Mouse (Mus musculus) neural tube, embryonic 12.5 days (tissue): ENCODE measurements around the gene Rassf8. TPM values are rescaled to one million over a fixed set of nuclear protein-coding genes. Genes with fewer than 3 reads are reported as not detected.
A peak's percentile ranks its signal among the peaks of the same experiment; 100 is the strongest.

Experiments used
- ATAC-seq: fragments of 200-750 bp; cut with Nextera tagmentation; 2 replicates; pipeline ENCODE4 v1.8.0; 2017; ENCODE audit warnings: low read depth, mild to moderate bottlenecking, moderate TSS enrichment, moderate library complexity; ENCODE audit not compliant: low FRiP score
- H3K27ac ChIP-seq: fragments of 300-500 bp; sonication (generic); 2 replicates; pipeline ENCODE4 v1.5.1; 2016
- H3K27me3 ChIP-seq: fragments of 300-500 bp; sonication (generic); replicated peaks from 2 replicates; pipeline ENCODE4 v1.6.1; 2016; ENCODE audit warnings: mild to moderate bottlenecking
- H3K36me3 ChIP-seq: fragments of 300-500 bp; sonication (generic); 2 replicates; pipeline ENCODE4 v1.6.1; 2016; ENCODE audit warnings: mild to moderate bottlenecking
- H3K4me1 ChIP-seq: fragments of 300-500 bp; sonication (generic); 2 replicates; pipeline ENCODE4 v1.6.1; 2016
- H3K4me2 ChIP-seq: fragments of 300-500 bp; sonication (generic); replicated peaks from 2 replicates; pipeline ENCODE4 v1.6.1; 2016; ENCODE audit warnings: mild to moderate bottlenecking
- H3K4me3 ChIP-seq: fragments of 300-500 bp; sonication (generic); 2 replicates; pipeline ENCODE4 v1.5.1; 2016
- H3K9ac ChIP-seq: fragments of 300-500 bp; sonication (generic); 2 replicates; pipeline ENCODE4 v1.6.1; 2016; ENCODE audit warnings: mild to moderate bottlenecking
- H3K9me3 ChIP-seq: fragments of 300-500 bp; sonication (generic); 2 replicates; pipeline ENCODE4 v1.6.1; 2016; ENCODE audit warnings: mild to moderate bottlenecking
- WGBS: fragments of 180-500 bp; shearing (Covaris S2); methylation state at CpG from one replicate; pipeline ENCODE4 v1.1.7; 2016; 5-methylcytosine and 5-hydroxymethylcytosine counted together
- polyA plus RNA-seq: library from polyadenylated mRNA; unstranded; fragments of >200 nt; fragmentation: Nextera tagmentation; extraction: Ambion mirVana; gene quantifications from 2 replicates; pipeline ENCODE4 v1.2.1, GENCODE M21; 2016

Rassf8 gene
- 3.6 and 4.2 TPM in 2 replicates for polyA plus RNA-seq

DNA sequence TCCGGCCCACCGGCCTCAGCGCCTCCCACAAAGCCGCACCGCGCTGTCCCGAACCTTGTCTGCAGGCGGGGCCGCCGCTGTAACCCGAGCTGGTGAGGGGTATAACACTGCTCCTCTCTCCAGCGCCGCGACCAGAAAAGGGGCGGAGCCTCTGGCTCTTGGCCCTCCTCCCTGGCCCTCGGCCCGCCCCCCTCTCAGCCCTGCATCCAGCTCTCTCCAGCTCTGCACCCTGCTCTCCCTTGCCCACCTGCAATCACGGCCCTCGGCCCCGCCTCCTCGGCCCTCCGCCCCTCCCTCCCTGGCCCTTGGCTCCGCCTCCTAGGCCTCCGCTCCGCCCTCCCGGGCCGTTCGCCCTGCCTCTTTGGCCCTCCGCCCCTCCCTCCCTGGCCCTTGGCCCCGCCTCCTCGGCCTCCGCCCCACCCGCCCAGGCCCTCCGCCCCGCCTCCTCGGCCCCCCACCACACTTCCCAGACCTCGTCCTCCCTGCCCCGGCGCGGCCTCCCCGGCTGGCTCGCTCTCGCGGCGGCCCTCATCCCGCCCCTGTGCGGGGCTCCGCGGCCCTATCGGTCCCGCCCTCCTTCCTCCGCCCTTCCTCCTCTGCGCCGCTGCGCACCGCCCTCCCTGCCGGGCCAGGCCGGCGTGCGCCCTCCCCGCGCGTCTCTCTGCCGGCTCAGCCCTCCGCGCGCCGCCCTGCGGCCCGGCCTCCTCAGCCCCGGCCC lies at the start of gene Rassf8:
TSS of gene Rassf8 (plus strand) at position 617 of the 718 bp plus-strand sequence.
- no peaks in the 10 kb centered on the region for H3K9me3 ChIP-seq
- peak within 1 kb of the TSS; percentile 76 for H3K4me3 ChIP-seq
- peaks cover 8% of the 10 kb centered on the region; the same call in 1 of the 2 replicates for H3K4me1 ChIP-seq
- H3K9ac ChIP-seq, result peak within 1 kb of the TSS; percentile 81
- H3K27ac ChIP-seq, result peak within 1 kb of the TSS; percentile 38
- H3K36me3 ChIP-seq, result no peaks in the 10 kb centered on the region
- under 1% methylated on average over 53 of the region's 71 CpGs for WGBS
- peak; percentile 96 for ATAC-seq
- no peaks in the 10 kb centered on the region for H3K27me3 ChIP-seq
- peak within 1 kb of the TSS; percentile 76 for H3K4me2 ChIP-seq

- Histone ChIP-seq H3K27me3 (no peaks in the 10 kb centered on the region), H3K9me3 (no peaks in the 10 kb centered on the region), H3K4me1 (no peaks in the 10 kb centered on the region), H3K27ac (no peak overlapping the region), H3K4me3 (no peak overlapping the region), H3K9ac (no peak overlapping the region), H3K4me2 (no peak overlapping the region), H3K36me3 (no peaks in the 10 kb centered on the region)
- WGBS, result 34% methylated on average over 8 of the region's 8 CpGs
- no peak for ATAC-seq
Observed at GRCm38 (mm10) chr6:145701021-145701540, 45.5 kb upstream of the Rassf8 start.

DNA sequence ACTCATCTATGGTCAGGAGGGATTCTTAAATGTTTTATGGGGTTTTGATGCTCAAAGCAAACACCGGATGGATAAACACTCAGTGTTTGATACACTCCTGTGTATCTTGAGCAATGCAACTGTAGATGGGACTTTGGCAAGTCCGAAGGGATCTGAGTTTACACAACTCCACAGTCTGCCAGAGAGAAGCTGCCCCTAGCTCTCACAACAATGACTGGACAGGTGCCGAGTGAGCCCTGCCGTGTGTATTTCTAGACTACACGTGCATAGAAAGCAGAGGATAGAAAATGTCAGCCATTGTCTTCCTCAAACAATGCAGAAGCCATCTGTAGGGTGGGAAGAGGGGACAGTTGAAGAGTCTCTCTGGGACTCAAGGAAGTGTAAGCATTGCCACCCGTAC lies 42.9 kb upstream of the Rassf8 start:
- Histone ChIP-seq H3K36me3 (no peaks in the 10 kb centered on the region), H3K4me2 (no peak overlapping the region), H3K4me3 (no peak overlapping the region), H3K27ac (no peak overlapping the region), H3K27me3 (no peaks in the 10 kb centered on the region), H3K9me3 (no peaks in the 10 kb centered on the region), H3K9ac (no peak overlapping the region), H3K4me1 (no peaks in the 10 kb centered on the region)
- 82% methylated on average over 6 of the region's 6 CpGs for WGBS
- no peak for ATAC-seq

- no peak for ATAC-seq
- no peak overlapping the region for H3K4me2 ChIP-seq
- H3K9ac ChIP-seq, result no peak overlapping the region
- no peak overlapping the region for H3K27ac ChIP-seq
- WGBS, result 94% methylated on average over 18 of the region's 18 CpGs
- H3K4me3 ChIP-seq, result no peak overlapping the region
- H3K36me3 ChIP-seq, result no peaks in the 10 kb centered on the region
- no peaks in the 10 kb centered on the region for H3K9me3 ChIP-seq
- H3K27me3 ChIP-seq, result no peaks in the 10 kb centered on the region
- peaks cover 8% of the 10 kb centered on the region; the same call in 1 of the 2 replicates for H3K4me1 ChIP-seq
Observed at GRCm38 (mm10) chr6:145709956-145710720, 36.4 kb upstream of the Rassf8 start.

DNA sequence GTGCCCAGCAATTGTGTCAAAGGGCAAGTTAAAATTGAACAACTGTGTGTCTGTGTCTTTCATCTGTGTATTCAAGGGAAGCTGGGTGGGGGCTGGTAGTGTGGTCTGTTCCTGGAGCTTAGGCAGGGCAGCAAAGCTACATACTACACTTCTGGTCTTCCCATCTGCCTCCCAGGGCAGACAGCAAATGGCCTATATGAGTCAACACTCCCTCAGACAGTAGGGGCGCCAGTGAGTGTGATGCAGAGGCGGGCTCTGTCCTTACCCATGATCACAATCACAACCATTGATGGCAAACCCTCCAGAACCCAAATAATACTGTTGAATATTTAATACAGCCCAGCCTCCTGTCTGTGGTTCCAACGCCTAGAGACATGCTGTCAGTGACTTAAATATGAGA lies 35.8 kb upstream of the Rassf8 start:
- Histone ChIP-seq H3K4me3 (no peak overlapping the region), H3K4me2 (no peak overlapping the region), H3K27ac (no peak overlapping the region), H3K27me3 (no peaks in the 10 kb centered on the region), H3K9ac (no peak overlapping the region), H3K36me3 (no peaks in the 10 kb centered on the region), H3K9me3 (no peaks in the 10 kb centered on the region), H3K4me1 (peaks cover 8% of the 10 kb centered on the region; the same call in 1 of the 2 replicates)
- no peak for ATAC-seq
- 84% methylated on average over 3 of the region's 3 CpGs for WGBS

- Histone ChIP-seq H3K27ac (no peak overlapping the region), H3K4me2 (no peak overlapping the region), H3K36me3 (no peaks in the 10 kb centered on the region), H3K4me1 (peaks cover 8% of the 10 kb centered on the region; the same call in 1 of the 2 replicates), H3K4me3 (no peak overlapping the region), H3K9ac (no peak overlapping the region), H3K9me3 (no peaks in the 10 kb centered on the region), H3K27me3 (no peaks in the 10 kb centered on the region)
- 79% methylated on average over 5 of the region's 5 CpGs for WGBS
- no peak for ATAC-seq
Observed at GRCm38 (mm10) chr6:145711320-145711719, 35.2 kb upstream of the Rassf8 start.

DNA sequence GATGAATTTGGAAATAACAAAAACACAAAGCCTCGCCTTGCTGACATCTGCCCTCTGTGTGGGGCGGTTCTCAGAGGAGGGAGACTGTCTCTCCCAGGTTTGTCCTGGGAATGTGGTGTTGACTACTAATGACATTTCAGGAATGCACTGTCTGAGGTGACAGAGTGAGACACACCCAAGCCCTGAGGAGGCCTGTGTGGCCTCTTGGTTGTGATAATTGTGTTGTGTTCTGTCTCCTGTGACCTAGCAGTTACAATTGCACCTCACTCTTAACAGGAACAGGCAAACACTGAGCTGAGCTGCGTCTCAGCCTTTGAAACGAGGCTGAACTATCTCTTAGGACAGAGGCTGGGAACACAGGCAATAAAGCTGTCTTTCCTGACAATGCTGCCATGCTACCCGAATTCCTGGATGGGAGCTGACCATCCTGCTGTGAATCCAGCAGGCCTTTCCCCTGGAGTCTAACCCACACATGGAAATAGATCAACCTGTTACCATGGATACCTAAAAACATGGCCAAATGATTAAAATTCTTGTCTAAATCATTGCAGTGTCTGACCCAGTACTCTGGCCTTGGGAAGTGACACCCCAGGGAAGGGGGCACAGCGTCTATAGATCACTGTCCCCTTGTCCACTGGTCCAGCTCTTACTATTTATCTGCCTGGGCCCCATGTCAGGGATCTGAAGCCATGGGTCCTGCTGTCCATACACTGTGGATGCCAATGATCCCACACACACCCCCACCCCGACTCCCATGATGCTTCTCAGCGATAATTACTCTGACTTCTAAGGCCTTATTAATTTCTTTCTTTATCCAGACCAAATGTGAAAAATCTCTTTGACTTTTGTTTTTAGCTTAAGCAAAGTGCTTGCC lies 33.1 kb upstream of the Rassf8 start:
- Histone ChIP-seq H3K4me2 (no peak overlapping the region), H3K9me3 (no peaks in the 10 kb centered on the region), H3K4me1 (peaks cover 8% of the 10 kb centered on the region; the same call in 1 of the 2 replicates), H3K9ac (no peak overlapping the region), H3K36me3 (no peaks in the 10 kb centered on the region), H3K27ac (no peak overlapping the region), H3K27me3 (no peaks in the 10 kb centered on the region), H3K4me3 (no peak overlapping the region)
- WGBS, result 21% methylated on average over 8 of the region's 8 CpGs
- ATAC-seq, result peak; percentile 52

DNA sequence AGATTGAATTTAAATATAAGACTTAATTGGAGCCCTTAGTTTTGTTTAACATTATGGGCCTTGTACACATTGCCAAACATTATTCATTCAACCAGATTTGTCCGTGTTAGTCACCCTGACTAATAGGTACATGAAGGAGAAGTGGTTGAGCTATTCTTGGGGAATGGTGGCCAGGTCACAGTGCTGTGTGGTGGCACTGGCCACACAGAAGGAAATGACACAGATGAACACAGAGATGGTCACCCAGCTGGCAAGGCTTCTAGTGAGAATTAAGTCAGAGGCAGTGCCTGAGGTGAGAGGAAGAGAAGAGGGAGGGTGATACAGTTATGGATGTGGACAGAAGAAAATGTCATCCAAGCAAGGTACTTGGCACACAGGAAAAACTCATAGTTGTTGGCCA lies 32.4 kb upstream of the Rassf8 start:
- no peak overlapping the region for H3K27ac ChIP-seq
- no peak overlapping the region for H3K4me3 ChIP-seq
- no peaks in the 10 kb centered on the region for H3K9me3 ChIP-seq
- no peak overlapping the region for H3K4me2 ChIP-seq
- no peaks in the 10 kb centered on the region for H3K27me3 ChIP-seq
- peaks cover 8% of the 10 kb centered on the region; the same call in 1 of the 2 replicates for H3K4me1 ChIP-seq
- no peak overlapping the region for H3K9ac ChIP-seq
- H3K36me3 ChIP-seq, result no peaks in the 10 kb centered on the region
- 52% methylated on average over 1 of the region's 1 CpGs for WGBS
- ATAC-seq, result no peak

- Histone ChIP-seq H3K27ac (no peak overlapping the region), H3K4me2 (no peak overlapping the region), H3K27me3 (no peaks in the 10 kb centered on the region), H3K4me3 (no peak overlapping the region), H3K36me3 (no peaks in the 10 kb centered on the region), H3K9ac (no peak overlapping the region), H3K4me1 (no peaks in the 10 kb centered on the region), H3K9me3 (no peaks in the 10 kb centered on the region)
- 82% methylated on average over 7 of the region's 7 CpGs for WGBS
- ATAC-seq, result no peak
Observed at GRCm38 (mm10) chr6:145722596-145722995, 24.0 kb upstream of the Rassf8 start.

DNA sequence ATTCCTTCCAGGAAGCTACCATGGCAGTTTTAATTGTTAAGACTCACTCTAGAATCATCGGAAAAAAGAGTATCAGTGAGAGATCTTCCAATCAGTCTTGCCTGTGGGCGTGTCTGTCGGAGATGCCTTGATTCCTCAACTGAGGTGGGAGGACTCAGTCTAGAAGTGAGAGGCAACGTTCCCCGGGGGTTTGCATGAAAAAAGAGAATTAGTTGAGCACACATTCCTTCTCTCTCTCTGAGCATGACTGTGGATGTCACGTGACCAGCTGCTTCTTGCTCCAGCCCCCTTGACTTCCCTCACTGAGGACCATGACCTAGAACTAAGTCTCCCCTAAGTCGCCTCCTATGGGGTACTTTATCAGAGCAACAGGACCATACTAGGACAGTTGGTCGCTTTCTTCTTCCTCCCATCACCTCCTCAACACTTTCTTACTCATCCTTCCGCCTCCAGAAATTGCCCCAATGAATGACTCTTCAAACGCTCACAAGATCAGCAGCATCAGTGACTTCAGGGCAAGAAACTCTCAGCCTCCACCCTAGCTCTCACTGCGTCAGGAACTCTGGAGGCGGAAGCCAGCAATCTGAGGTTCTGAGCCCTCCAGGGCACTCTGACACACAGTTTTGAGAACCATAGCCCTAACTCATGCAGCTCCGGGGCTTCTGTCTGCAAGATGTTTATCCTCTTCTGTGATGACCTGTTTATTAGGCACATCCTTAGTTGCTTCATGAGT lies 23.3 kb upstream of the Rassf8 start:
- Histone ChIP-seq H3K9me3 (no peaks in the 10 kb centered on the region), H3K4me1 (no peaks in the 10 kb centered on the region), H3K9ac (no peak overlapping the region), H3K36me3 (no peaks in the 10 kb centered on the region), H3K27me3 (no peaks in the 10 kb centered on the region), H3K4me3 (no peak overlapping the region), H3K4me2 (no peak overlapping the region), H3K27ac (no peak overlapping the region)
- no peak for ATAC-seq
- WGBS, result 86% methylated on average over 13 of the region's 13 CpGs

- no peaks in the 10 kb centered on the region for H3K27me3 ChIP-seq
- no peak overlapping the region for H3K4me2 ChIP-seq
- ATAC-seq, result no peak
- H3K4me1 ChIP-seq, result no peaks in the 10 kb centered on the region
- H3K4me3 ChIP-seq, result no peak overlapping the region
- H3K9ac ChIP-seq, result no peak overlapping the region
- H3K27ac ChIP-seq, result no peak overlapping the region
- WGBS, result 80% methylated on average over 10 of the region's 10 CpGs
- no peaks in the 10 kb centered on the region for H3K36me3 ChIP-seq
- H3K9me3 ChIP-seq, result no peaks in the 10 kb centered on the region
Observed at GRCm38 (mm10) chr6:145725849-145726248, 20.7 kb upstream of the Rassf8 start.
